Mouse (Mus musculus) lung, embryonic 14.5 days (tissue): ENCODE measurements around the gene Ahsa1. TPM values are rescaled to one million over a fixed set of nuclear protein-coding genes. Genes with fewer than 3 reads are reported as not detected.

Experiments used
- ATAC-seq: fragments of 200-750 bp; cut with Nextera tagmentation; 2 replicates; pipeline ENCODE4 v1.8.0; 2017; ENCODE audit warnings: mild to moderate bottlenecking, moderate TSS enrichment, moderate library complexity; ENCODE audit not compliant: insufficient read depth
- DNase-seq: peaks from one replicate; pipeline ENCODE4 v3.0.0-alpha.2; 2015
- H3K27ac ChIP-seq: fragments of 300-500 bp; sonication (generic); 2 replicates; pipeline ENCODE4 v1.5.1; 2014; ENCODE audit warnings: low read depth, mild to moderate bottlenecking, moderate library complexity
- H3K27me3 ChIP-seq: fragments of 300-500 bp; sonication (generic); 2 replicates; pipeline ENCODE4 v1.6.1; 2014; ENCODE audit warnings: low read length, control low read depth; ENCODE audit not compliant: insufficient read depth
- H3K36me3 ChIP-seq: fragments of 300-500 bp; sonication (generic); 2 replicates; pipeline ENCODE4 v1.6.1; 2014; ENCODE audit warnings: control low read depth; ENCODE audit not compliant: insufficient read depth
- H3K4me1 ChIP-seq: fragments of 300-500 bp; sonication (generic); 2 replicates; pipeline ENCODE4 v1.6.1; 2014; ENCODE audit warnings: antibody characterized with exemption, control low read depth; ENCODE audit not compliant: insufficient read depth
- H3K4me2 ChIP-seq: fragments of 300-500 bp; sonication (generic); 2 replicates; pipeline ENCODE4 v1.6.1; 2014; ENCODE audit warnings: mild to moderate bottlenecking
- H3K4me3 ChIP-seq: fragments of 300-500 bp; sonication (generic); 2 replicates; pipeline ENCODE4 v1.5.1; 2014; ENCODE audit warnings: low read depth, low read length
- H3K9ac ChIP-seq: fragments of 300-500 bp; sonication (generic); 2 replicates; pipeline ENCODE4 v1.6.1; 2014
- H3K9me3 ChIP-seq: fragments of 300-500 bp; sonication (generic); 2 replicates; pipeline ENCODE4 v1.6.1; 2016; ENCODE audit warnings: low read depth, low read length, control low read depth
- CTCF ChIP-seq: IDR thresholded peaks from 2 replicates; pipeline ENCODE4 v1.5.1; 2016; ENCODE audit warnings: antibody characterized with exemption, low read depth
- WGBS: fragments of 180-500 bp; shearing (Covaris S2); extraction: QIAGEN DNeasy Blood & Tissue Kit; methylation state at CpG from one replicate; pipeline ENCODE4 v1.1.7; 2014; 5-methylcytosine and 5-hydroxymethylcytosine counted together
- polyA plus RNA-seq: library from polyadenylated mRNA; unstranded; fragments of >200 nt; fragmentation: Nextera tagmentation; extraction: Ambion mirVana; gene quantifications from 2 replicates; pipeline ENCODE4 v1.2.1, GENCODE M21; 2014

The Ahsa1 gene
- 192 and 199 TPM in 2 replicates for polyA plus RNA-seq

- H3K9me3 ChIP-seq, result no peaks in the 10 kb centered on the region
- under 1% methylated on average over 31 of the region's 31 CpGs for WGBS
These were observed at the start of gene Ahsa1, which contains the start of gene Vipas39 for GRCm38 (mm10) chr12:87266108-87266826. TSS of gene Ahsa1 (plus strand) at chr12:87266479. TSS of gene Vipas39 (minus strand) at chr12:87266256.

GRCm38 (mm10) chr12:87217596-87217995, 48.7 kb upstream of the Ahsa1 start:
- H3K36me3 ChIP-seq, result no peaks in the 10 kb centered on the region
- no peaks in the 10 kb centered on the region for H3K9me3 ChIP-seq
- H3K4me3 ChIP-seq, result no peak overlapping the region
- no peak for ATAC-seq
- no peak overlapping the region for H3K9ac ChIP-seq
- no peaks in the 10 kb centered on the region for H3K27me3 ChIP-seq
- DNase-seq, result no peak
- H3K4me2 ChIP-seq, result no peak overlapping the region
- no peak overlapping the region for H3K27ac ChIP-seq
- no peaks in the 10 kb centered on the region for H3K4me1 ChIP-seq
- TF ChIP-seq CTCF, result no peak

More at GRCm38 (mm10) chr12:87266108-87266826, at the start of gene Ahsa1, which contains the start of gene Vipas39:
- ATAC-seq (peak; percentile 98), DNase-seq (peak; percentile 97)
- Histone ChIP-seq H3K4me2 (peak within 1 kb of the TSS; percentile 82), H3K27me3 (no peaks in the 10 kb centered on the region), H3K27ac (peak within 1 kb of the TSS; percentile 89), H3K4me3 (peak within 1 kb of the TSS; percentile 84), H3K36me3 (peaks cover 40% of the 10 kb centered on the region), H3K4me1 (0 out of 2 replicates have a peak, but pooled peaks cover 13% of the 10 kb centered on the region), H3K9ac (peak within 1 kb of the TSS; percentile 89)
- peak; percentile 52 for TF ChIP-seq CTCF

GRCm38 (mm10) chr12:87219362-87219761, 46.9 kb upstream of the Ahsa1 start:
- Histone ChIP-seq H3K9ac (no peak overlapping the region), H3K36me3 (no peaks in the 10 kb centered on the region), H3K4me1 (no peaks in the 10 kb centered on the region), H3K27ac (no peak overlapping the region), H3K9me3 (no peaks in the 10 kb centered on the region), H3K27me3 (no peaks in the 10 kb centered on the region), H3K4me2 (no peak overlapping the region), H3K4me3 (no peak overlapping the region)
- WGBS, result 32% methylated on average over 7 of the region's 7 CpGs
- DNase-seq (peak; percentile 75), ATAC-seq (peak; percentile 21; the same call in 1 of the 2 replicates)
- TF ChIP-seq CTCF, result no peak

GRCm38 (mm10) chr12:87224950-87225349, 41.3 kb upstream of the Ahsa1 start:
- Histone ChIP-seq H3K9me3 (no peaks in the 10 kb centered on the region), H3K4me3 (no peak overlapping the region), H3K9ac (no peak overlapping the region), H3K4me2 (no peak overlapping the region), H3K4me1 (no peaks in the 10 kb centered on the region), H3K27me3 (no peaks in the 10 kb centered on the region), H3K27ac (no peak overlapping the region), H3K36me3 (no peaks in the 10 kb centered on the region)
- ATAC-seq, result no peak
- no peak for DNase-seq
- 70% methylated on average over 10 of the region's 10 CpGs for WGBS
- no peak for TF ChIP-seq CTCF

GRCm38 (mm10) chr12:87226801-87227200, 39.5 kb upstream of the Ahsa1 start:
- Histone ChIP-seq H3K27ac (no peak overlapping the region), H3K36me3 (no peaks in the 10 kb centered on the region), H3K9ac (no peak overlapping the region), H3K9me3 (no peaks in the 10 kb centered on the region), H3K4me1 (no peaks in the 10 kb centered on the region), H3K4me3 (no peak overlapping the region), H3K4me2 (no peak overlapping the region), H3K27me3 (no peaks in the 10 kb centered on the region)
- no peak for DNase-seq
- no peak for TF ChIP-seq CTCF
- 74% methylated on average over 7 of the region's 7 CpGs for WGBS
- no peak for ATAC-seq

- Histone ChIP-seq H3K4me2 (no peak overlapping the region), H3K4me1 (no peaks in the 10 kb centered on the region), H3K36me3 (no peaks in the 10 kb centered on the region), H3K27me3 (no peaks in the 10 kb centered on the region), H3K9ac (no peak overlapping the region), H3K4me3 (no peak overlapping the region), H3K27ac (no peak overlapping the region), H3K9me3 (no peaks in the 10 kb centered on the region)
- 93% methylated on average over 2 of the region's 2 CpGs for WGBS
- DNase-seq (no peak), ATAC-seq (no peak)
- TF ChIP-seq CTCF, result no peak
These were observed 36.6 kb upstream of the Ahsa1 start for GRCm38 (mm10) chr12:87229633-87230032.

- Histone ChIP-seq H3K36me3 (no peaks in the 10 kb centered on the region), H3K4me3 (no peak overlapping the region), H3K4me2 (no peak overlapping the region), H3K27me3 (no peaks in the 10 kb centered on the region), H3K27ac (no peak overlapping the region), H3K4me1 (no peaks in the 10 kb centered on the region), H3K9me3 (no peaks in the 10 kb centered on the region), H3K9ac (no peak overlapping the region)
- TF ChIP-seq CTCF, result no peak
- no peak for ATAC-seq
- no peak for DNase-seq
These were observed 35.8 kb upstream of the Ahsa1 start for GRCm38 (mm10) chr12:87230379-87230895.
